8 mouse cellular contexts compared by ENCODE assay signal in genomic region chr2:132906763-132907162, GRCm38 (mm10). TPM values are rescaled to one million over a fixed set of nuclear protein-coding genes. Genes with fewer than 3 reads are reported as not detected.
DNase-seq lines count a peak whose midpoint lies in the region; ATAC-seq and TF ChIP-seq lines count a peak whose summit lies in the region.

No protein-coding gene starts in this region.

- peak; percentile 58; the same call in 1 of the 2 replicates for ATAC-seq in frontal cortex, adult (ENCODE audit: low TSS enrichment)
- no peak for ATAC-seq in liver, postnatal 0 days
- ATAC-seq in liver, embryonic 11.5 days (replicated peaks; ENCODE audit: low FRiP score): no peak
- no peak for ATAC-seq in neural tube, embryonic 15.5 days (ENCODE audit: low FRiP score)

- no peak overlapping the region for H3K4me3 ChIP-seq in liver, postnatal 0 days (ENCODE audit: low read depth, low read length)
- no peak overlapping the region for H3K4me3 ChIP-seq in liver, embryonic 11.5 days (ENCODE audit: low read depth, low read length)
- H3K4me3 ChIP-seq in neural tube, embryonic 15.5 days (replicated peaks): no peak overlapping the region

- TF ChIP-seq CTCF in liver, postnatal 0 days (IDR thresholded peaks at IDR 0.05; ENCODE audit: low read depth): peak; percentile 72

- no peak overlapping the region for H3K9ac ChIP-seq in liver, postnatal 0 days (replicated peaks)
- no peak overlapping the region for H3K9ac ChIP-seq in liver, embryonic 11.5 days (ENCODE audit: low read depth, low read length)
- H3K9ac ChIP-seq in neural tube, embryonic 15.5 days (replicated peaks): no peak overlapping the region

- 22% methylated on average over 8 of the region's 8 CpGs for WGBS in liver, postnatal 0 days (ENCODE audit: insufficient replicate concordance)
- 27% methylated on average over 8 of the region's 8 CpGs for WGBS in liver, embryonic 11.5 days
- WGBS in neural tube, embryonic 15.5 days: 29% methylated on average over 8 of the region's 8 CpGs

- H3K9me3 ChIP-seq in liver, postnatal 0 days (ENCODE audit: low read length): no peaks in the 10 kb centered on the region
- no peaks in the 10 kb centered on the region for H3K9me3 ChIP-seq in liver, embryonic 11.5 days (ENCODE audit: control insufficient read depth, low read length)
- H3K9me3 ChIP-seq in neural tube, embryonic 15.5 days (replicated peaks): no peaks in the 10 kb centered on the region

- H3K4me1 ChIP-seq in liver, postnatal 0 days (ENCODE audit: insufficient read depth): no peaks in the 10 kb centered on the region
- no peaks in the 10 kb centered on the region for H3K4me1 ChIP-seq in liver, embryonic 11.5 days (replicated peaks; ENCODE audit: control insufficient read depth, insufficient read depth, low read length)
- no peaks in the 10 kb centered on the region for H3K4me1 ChIP-seq in neural tube, embryonic 15.5 days

- H3K27me3 ChIP-seq in liver, postnatal 0 days (ENCODE audit: insufficient read depth, low read length): no peaks in the 10 kb centered on the region
- H3K27me3 ChIP-seq in liver, embryonic 11.5 days (replicated peaks; ENCODE audit: control insufficient read depth, insufficient read depth, low read length): no peaks in the 10 kb centered on the region
- H3K27me3 ChIP-seq in neural tube, embryonic 15.5 days (replicated peaks): no peaks in the 10 kb centered on the region

- TF ChIP-seq EP300 in liver, postnatal 0 days (IDR thresholded peaks at IDR 0.05; ENCODE audit: low read depth): no peak

- H3K4me2 ChIP-seq in liver, postnatal 0 days (ENCODE audit: low read depth, low read length): no peak overlapping the region
- H3K4me2 ChIP-seq in liver, embryonic 11.5 days: no peak overlapping the region
- H3K4me2 ChIP-seq in neural tube, embryonic 15.5 days: no peak overlapping the region

- no peak for DNase-seq in frontal cortex, postnatal 10 days (ENCODE audit: low spot score in 2 of 2)
- DNase-seq in liver, postnatal 0 days: peak; percentile 23
- no peak for DNase-seq in liver, embryonic 11.5 days (ENCODE audit: low spot score)
- peak; percentile 64 for DNase-seq in adrenal gland, postnatal 10 days
- peak; percentile 55 for DNase-seq in forelimb bud, embryonic 11.5 days (ENCODE audit: low read depth, low spot score)
- DNase-seq in mesoderm, embryonic 11.5 days (ENCODE audit: low read depth, low spot score): peak; percentile 60

- H3K36me3 ChIP-seq in liver, postnatal 0 days (replicated peaks; ENCODE audit: insufficient read depth, low read length): no peaks in the 10 kb centered on the region
- H3K36me3 ChIP-seq in liver, embryonic 11.5 days (ENCODE audit: control insufficient read depth, insufficient read depth, low read length): no peaks in the 10 kb centered on the region
- H3K36me3 ChIP-seq in neural tube, embryonic 15.5 days: no peaks in the 10 kb centered on the region

- no peak overlapping the region for H3K27ac ChIP-seq in liver, postnatal 0 days (ENCODE audit: low read depth)
- no peak overlapping the region for H3K27ac ChIP-seq in liver, embryonic 11.5 days (ENCODE audit: low read depth, low read length)
- H3K27ac ChIP-seq in neural tube, embryonic 15.5 days (replicated peaks): no peak overlapping the region

RNA-seq across cellular contexts. Expression of gene Lrrn4, which starts 26.1 kb away (rescaled TPM):
- polyA plus RNA-seq in liver, postnatal 0 days (2015; fragmentation: Nextera tagmentation; extraction: Ambion mirVana): 0.97 and 1.2 TPM in 2 replicates
- 3.2 and 3.9 TPM in 2 replicates for polyA plus RNA-seq in liver, embryonic 11.5 days (2014; fragmentation: Nextera tagmentation; extraction: Ambion mirVana)
- 1 to 10 TPM; 4.3 to 5.5 TPM for total RNA-seq in adrenal gland, postnatal 10 days (2021)
- polyA plus RNA-seq in neural tube, embryonic 15.5 days (2015; fragmentation: Nextera tagmentation; extraction: Ambion mirVana): 1.2 and 2.6 TPM in 2 replicates

RNA-seq across cellular contexts. Expression of gene Fermt1, which starts 38.9 kb away (rescaled TPM):
- 0.41 and 0.43 TPM in 2 replicates for polyA plus RNA-seq in liver, postnatal 0 days (2015; fragmentation: Nextera tagmentation; extraction: Ambion mirVana)
- polyA plus RNA-seq in liver, embryonic 11.5 days (2014; fragmentation: Nextera tagmentation; extraction: Ambion mirVana): 0.60 and 0.71 TPM in 2 replicates
- under 1 TPM; 0.06 to 0.09 TPM for total RNA-seq in adrenal gland, postnatal 10 days (2021)
- polyA plus RNA-seq in neural tube, embryonic 15.5 days (2015; fragmentation: Nextera tagmentation; extraction: Ambion mirVana): 11.7 TPM in 1 of 2 replicates, not detected in the other

Comparison
In these comparisons a context has a peak if more than half of its experiments do, and no peak if none do; other contexts are left out.
1. DNase-seq: peak in liver, postnatal 0 days (single experiment), adrenal gland, postnatal 10 days (single experiment), forelimb bud, embryonic 11.5 days (single experiment) and mesoderm, embryonic 11.5 days (single experiment); none in frontal cortex, postnatal 10 days (0 of 2) and liver, embryonic 11.5 days (single experiment).